Mouse (Mus musculus): ENCODE results near the gene Fancc. TPM values are rescaled to one million over a fixed set of nuclear protein-coding genes. Genes with fewer than 3 reads are reported as not detected.

The Fancc gene
- total RNA-seq, 4 experiments from 2014 or later: 2.0 to 2.4 (median 2.1) TPM

DNA sequence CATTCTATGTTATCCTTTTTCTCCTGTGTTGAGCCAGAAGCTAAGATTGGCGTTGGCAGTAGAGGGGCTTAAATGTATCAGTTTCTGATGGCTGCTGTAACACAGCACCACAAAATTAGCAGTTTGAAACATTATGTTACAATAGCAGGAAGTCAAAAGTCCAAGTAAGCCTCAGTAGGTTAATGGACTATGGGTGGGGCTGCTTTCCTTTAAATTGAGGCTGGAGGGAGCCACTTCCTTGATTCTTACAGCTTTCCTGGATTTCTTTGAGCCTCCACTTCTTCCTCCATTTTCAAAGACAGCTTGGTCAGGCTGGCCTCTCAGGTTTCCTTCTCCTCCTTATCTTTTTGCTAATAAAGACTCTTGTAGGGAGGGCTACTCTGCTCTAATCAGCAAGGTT lies 228.3 kb downstream of the Fancc start:
- no peak for DNase-seq (ENCODE audit: low spot score in 2 of 2)

- no peak for DNase-seq (ENCODE audit: low spot score in 2 of 2)
These were observed 228.7 kb downstream of the Fancc start for GRCm38 (mm10) chr13:63268371-63268770.

- DNase-seq (ENCODE audit: low spot score in 2 of 2): no peak
These were observed 234.7 kb downstream of the Fancc start for GRCm38 (mm10) chr13:63262168-63262957.

GRCm38 (mm10) chr13:63261676-63262075 lies 235.4 kb downstream of the Fancc start:
- no peak for DNase-seq (ENCODE audit: low spot score in 2 of 2)

GRCm38 (mm10) chr13:63260753-63261631 lies 236.1 kb downstream of the Fancc start:
- DNase-seq (ENCODE audit: low spot score in 2 of 2): no peak

GRCm38 (mm10) chr13:63260133-63260532 lies 236.9 kb downstream of the Fancc start:
- no peak for DNase-seq (ENCODE audit: low spot score in 2 of 2)

DNA sequence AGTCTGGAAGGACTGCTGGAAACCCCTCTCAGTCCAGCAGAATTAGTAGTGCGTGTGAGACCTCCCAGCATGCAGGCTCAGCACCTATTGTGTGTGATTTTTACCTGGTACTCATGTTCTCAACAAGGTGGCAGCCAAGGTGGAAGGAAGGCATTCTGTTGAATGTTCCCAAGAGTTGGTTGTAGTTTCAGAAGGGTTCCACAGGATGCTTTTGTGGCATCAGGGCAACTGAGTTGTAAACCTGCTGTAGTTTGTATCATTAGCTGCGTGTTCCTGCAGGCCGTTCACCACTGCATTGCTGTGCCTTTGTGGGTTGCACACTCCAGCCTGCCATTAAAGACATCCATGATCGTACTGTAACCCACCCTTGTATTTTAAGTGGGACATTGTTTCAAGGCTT lies 238.4 kb downstream of the Fancc start:
- DNase-seq (ENCODE audit: low spot score in 2 of 2): no peak

DNA sequence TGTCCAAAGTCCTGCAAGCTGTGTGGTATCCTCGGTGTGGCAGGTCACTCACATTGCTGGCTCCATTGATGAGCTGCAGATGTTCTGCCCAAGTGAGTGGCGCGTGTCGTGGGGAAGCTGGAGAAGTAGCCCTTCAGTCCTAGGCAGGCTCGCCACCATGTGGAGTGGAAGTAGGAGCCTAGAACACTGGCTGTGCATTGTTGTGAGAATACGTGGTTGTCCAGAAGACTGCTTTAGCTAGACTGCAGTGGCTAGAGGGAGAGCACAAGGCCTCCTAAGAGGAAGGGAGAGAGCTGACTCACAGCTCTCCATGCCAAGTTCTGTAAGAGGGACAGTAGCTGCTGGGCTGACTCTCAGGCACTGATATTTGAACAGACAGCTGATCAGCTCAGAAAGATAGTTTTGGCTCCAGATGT lies 238.9 kb downstream of the Fancc start:
- DNase-seq (ENCODE audit: low spot score in 2 of 2): no peak

DNA sequence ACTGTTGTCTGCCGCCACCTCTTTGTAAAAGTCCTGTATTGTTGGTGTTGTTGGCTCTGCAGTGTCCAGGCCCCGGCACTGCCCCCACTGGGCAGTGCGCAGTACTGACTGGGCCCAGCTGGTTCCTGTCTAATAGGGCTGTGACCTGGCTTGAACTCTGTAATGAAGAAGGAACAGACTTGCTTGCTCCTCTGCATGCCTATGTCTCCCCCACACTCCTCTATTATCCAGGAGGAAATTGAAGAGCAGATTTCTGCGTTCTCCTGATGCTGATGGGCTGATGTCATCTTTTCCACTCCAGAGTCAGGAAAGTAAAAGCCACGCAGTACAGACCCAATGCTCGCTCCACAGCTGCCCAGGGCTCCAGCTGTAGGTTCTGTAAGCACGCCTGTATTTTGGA lies 240.3 kb downstream of the Fancc start:
- DNase-seq (ENCODE audit: low spot score in 2 of 2): peak in 1 of 2 experiments; percentile 54

DNA sequence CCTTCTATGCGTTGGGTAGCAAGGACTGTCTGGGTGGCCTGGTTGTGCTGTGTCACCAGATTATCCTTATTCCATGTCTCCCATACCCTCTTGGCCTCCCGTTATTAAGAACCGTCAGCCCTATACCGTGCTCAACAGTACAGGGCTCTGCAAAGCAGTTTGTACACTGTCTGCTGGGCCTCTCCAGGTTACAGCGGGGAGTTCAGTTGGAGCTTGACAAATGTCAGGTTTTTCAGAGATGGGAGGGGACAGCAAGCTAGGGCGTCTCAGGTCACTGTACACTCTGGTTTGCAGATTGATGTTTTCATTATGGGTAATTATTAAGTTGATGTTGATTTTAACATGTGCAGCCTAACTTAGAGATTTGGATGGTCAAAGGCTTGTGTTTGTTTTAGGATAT lies 240.9 kb downstream of the Fancc start:
- no peak for DNase-seq (ENCODE audit: low spot score in 2 of 2)

DNA sequence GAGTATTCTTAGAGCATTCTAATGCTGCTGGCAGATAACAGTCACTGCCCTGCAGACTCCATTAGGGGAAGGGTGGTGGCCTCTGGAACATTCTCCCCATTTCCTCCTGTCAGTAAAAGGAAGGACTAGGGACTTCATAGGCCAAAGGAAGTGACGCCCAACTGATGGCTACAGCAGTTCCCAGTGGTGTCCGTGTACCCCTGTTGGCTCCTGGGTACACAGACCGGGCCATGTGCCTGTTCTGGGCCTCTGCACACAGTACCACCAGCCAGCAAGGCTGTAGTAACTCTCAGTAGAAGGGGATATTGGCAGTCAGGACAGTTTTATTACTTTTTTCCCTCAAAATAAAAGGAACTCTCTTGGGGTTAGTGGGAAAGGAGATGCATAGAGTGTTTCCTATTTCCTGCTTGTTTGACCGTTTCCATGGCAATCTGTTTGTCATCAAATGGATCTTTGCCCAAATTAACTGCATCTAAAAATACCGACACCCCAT lies 241.5 kb downstream of the Fancc start:
- DNase-seq (ENCODE audit: low spot score in 2 of 2): no peak

DNA sequence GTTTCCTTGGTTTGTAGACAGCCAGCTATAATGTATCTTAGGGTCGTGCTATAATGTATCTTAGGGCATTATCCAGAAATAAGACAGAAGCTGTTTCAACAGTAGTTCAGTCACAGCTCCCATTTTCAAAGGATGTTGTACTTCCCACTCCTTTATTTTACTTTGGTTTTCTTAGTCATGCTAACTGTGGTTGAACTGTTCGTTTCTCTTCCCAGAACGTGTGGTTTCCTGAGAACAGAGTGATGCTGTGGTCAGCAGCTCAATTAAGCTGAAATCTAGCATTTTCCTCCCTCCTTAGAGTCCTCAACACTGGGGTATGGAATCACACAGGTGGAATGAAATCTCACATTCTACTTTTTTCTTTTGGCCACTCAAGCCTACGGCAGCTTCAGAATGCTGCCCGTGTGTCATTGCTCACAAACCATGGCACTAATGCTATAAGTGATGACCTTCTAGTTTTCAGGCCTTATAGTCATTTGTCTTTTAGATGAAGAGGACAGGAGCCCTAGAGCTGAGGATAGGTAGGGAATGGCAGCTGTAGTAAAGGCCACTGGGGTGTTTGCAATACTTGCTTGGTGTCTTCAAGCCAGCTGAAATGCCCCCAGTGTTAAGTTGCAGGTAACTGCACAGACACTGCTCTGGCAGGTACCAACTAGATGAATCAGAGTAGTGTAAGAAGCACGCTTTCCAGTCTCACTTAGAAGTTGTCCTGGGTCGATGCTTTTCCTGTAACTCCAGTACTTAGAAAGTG lies 243.0 kb downstream of the Fancc start:
- no peak for DNase-seq (ENCODE audit: low spot score in 2 of 2)

DNA sequence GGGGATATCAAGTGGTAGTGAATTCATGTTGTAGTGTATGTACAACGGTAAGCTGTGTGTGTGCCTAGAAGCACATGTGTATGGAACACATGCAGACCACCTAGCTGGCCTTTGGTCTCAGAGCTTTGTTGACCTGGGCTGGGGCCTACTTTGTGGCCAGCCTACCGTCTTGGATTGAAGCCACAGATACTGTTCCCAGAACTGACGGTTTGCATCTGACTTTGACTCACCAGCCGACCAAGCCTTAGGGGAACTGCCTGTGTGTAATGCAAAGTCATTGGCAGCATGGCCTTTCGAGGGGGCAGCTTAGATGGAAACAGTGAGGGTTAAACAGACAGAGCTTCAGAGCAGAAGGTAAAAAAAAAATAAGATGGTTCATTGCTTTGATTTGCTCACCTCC lies 243.9 kb downstream of the Fancc start:
- no peak for DNase-seq (ENCODE audit: low spot score in 2 of 2)

- no peak for DNase-seq (ENCODE audit: low spot score in 2 of 2)
These were observed 244.6 kb downstream of the Fancc start for GRCm38 (mm10) chr13:63252295-63253010.

GRCm38 (mm10) chr13:63251118-63251889 lies 245.8 kb downstream of the Fancc start:
- no peak for DNase-seq (ENCODE audit: low spot score in 2 of 2)

GRCm38 (mm10) chr13:63250441-63250980 lies 246.6 kb downstream of the Fancc start:
- DNase-seq (ENCODE audit: low spot score in 2 of 2): no peak

GRCm38 (mm10) chr13:63249741-63250431 lies 247.2 kb downstream of the Fancc start:
- no peak for DNase-seq (ENCODE audit: low spot score in 2 of 2)

DNA sequence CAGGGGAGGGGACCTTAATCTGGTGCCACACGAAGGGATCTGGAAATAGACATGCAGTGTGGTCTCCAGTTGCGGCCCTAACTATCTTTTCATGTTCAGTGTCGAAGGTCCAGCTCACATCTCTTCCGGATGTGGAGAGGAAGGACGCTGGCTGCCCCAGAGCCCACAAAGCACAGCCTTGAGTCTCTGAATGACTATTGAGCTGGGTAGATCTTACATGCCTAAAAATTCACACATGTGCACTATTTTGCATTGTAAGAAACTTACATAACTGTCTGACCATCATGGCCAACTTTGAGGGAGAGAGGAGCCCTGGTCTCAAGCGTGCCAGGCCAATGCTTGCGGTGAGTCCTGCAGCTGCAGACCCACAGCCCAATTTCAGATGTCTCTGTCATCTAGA lies 247.9 kb downstream of the Fancc start:
- no peak for DNase-seq (ENCODE audit: low spot score in 2 of 2)

DNA sequence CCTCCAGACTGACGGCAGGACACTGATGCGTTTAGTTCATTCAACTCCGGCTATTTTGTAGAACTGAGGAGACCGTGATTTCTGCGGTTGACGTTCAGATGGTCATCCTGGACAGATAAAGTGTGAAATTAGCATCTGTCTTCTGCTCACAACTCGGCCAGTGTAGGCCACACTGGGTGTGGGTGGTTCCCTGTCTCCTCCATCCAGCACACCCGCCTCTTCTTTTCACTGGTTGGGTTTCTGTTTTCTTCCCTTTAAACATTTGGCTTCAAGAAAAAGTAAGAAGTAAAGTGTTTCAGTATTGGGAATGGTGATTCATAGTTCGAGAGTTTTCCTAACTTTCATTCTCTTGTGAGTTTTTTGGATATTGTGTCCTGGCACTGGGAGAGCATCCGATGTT lies 248.8 kb downstream of the Fancc start:
- no peak for DNase-seq (ENCODE audit: low spot score in 2 of 2)
